Mouse (Mus musculus) megakaryocyte-erythroid progenitor cell, adult 5 weeks (primary cell): ENCODE results near the gene Olfr1231. TPM values are rescaled to one million over a fixed set of nuclear protein-coding genes. Genes with fewer than 3 reads are reported as not detected.

Source experiments
- polyA plus RNA-seq: library from polyadenylated mRNA; stranded (reverse); fragments of >175 nt; gene quantifications from 2 replicates; pipeline ENCODE4 v1.2.3, GENCODE M21; 2012

The Olfr1231 gene
- not detected in 2 replicates for polyA plus RNA-seq

GRCm38 (mm10) chr2:89306974-89307373 lies at the start of gene Olfr1231:
Gene Olfr1231 (minus strand): TSS chr2:89307074.

GRCm38 (mm10) chr2:89342298-89342697 lies 35.4 kb upstream of the Olfr1231 start, which contains the start of gene Olfr1233:
Gene Olfr1233 (minus strand): TSS chr2:89342398.

GRCm38 (mm10) chr2:89329575-89329974 lies 22.7 kb upstream of the Olfr1231 start, which contains the start of gene Olfr1232:
Gene Olfr1232 (minus strand): TSS chr2:89329675.

GRCm38 (mm10) chr2:89297168-89297567 lies 9.7 kb downstream of the Olfr1231 start, which contains the start of gene Olfr1230:
Gene Olfr1230 (minus strand): TSS chr2:89297268.

GRCm38 (mm10) chr2:89287914-89288313 lies 19.0 kb downstream of the Olfr1231 start, which contains the start of gene Olfr1229:
Gene Olfr1229 (minus strand): TSS chr2:89288014.

GRCm38 (mm10) chr2:89253962-89254361 lies 52.9 kb downstream of the Olfr1231 start, which contains the start of gene Olfr1228:
Gene Olfr1228 (minus strand): TSS chr2:89254062.

Other genes starting within 250 kb of the Olfr1231 start
- gene Olfr1218, start 245.9 kb downstream of the Olfr1231 start, polyA plus RNA-seq = not detected in 2 replicates
- gene Olfr1219, start 223.6 kb downstream of the Olfr1231 start, polyA plus RNA-seq = 0.02 TPM in 1 of 2 replicates, not detected in the other
- gene Olfr1220, start 200.2 kb downstream of the Olfr1231 start, polyA plus RNA-seq = not detected in 2 replicates
- 0.19 TPM in 1 of 2 replicates, not detected in the other for gene Olfr1221, start 189.8 kb downstream of the Olfr1231 start, polyA plus RNA-seq
- gene Olfr1222, start 174.0 kb downstream of the Olfr1231 start, polyA plus RNA-seq = not detected in 2 replicates
- gene Olfr1223, start 155.5 kb downstream of the Olfr1231 start, polyA plus RNA-seq = not detected in 2 replicates
- not detected in 2 replicates for gene Olfr1224-ps1, start 143.0 kb downstream of the Olfr1231 start, polyA plus RNA-seq
- not detected in 2 replicates for gene Olfr1225, start 132.4 kb downstream of the Olfr1231 start, polyA plus RNA-seq
- gene Olfr1226, start 107.0 kb downstream of the Olfr1231 start, polyA plus RNA-seq = not detected in 2 replicates
- gene Olfr1228, start 53.0 kb downstream of the Olfr1231 start, polyA plus RNA-seq = not detected in 2 replicates
- gene Olfr1229, start 19.1 kb downstream of the Olfr1231 start, polyA plus RNA-seq = not detected in 2 replicates
- not detected in 2 replicates for gene Olfr1230, start 9.8 kb downstream of the Olfr1231 start, polyA plus RNA-seq
- not detected in 2 replicates for gene Olfr1232, start 22.6 kb upstream of the Olfr1231 start, polyA plus RNA-seq
- gene Olfr1233, start 35.3 kb upstream of the Olfr1231 start, polyA plus RNA-seq = not detected in 2 replicates
- gene Olfr1234, start 57.8 kb upstream of the Olfr1231 start, polyA plus RNA-seq = not detected in 2 replicates
- not detected in 2 replicates for gene Olfr1238, start 102.6 kb upstream of the Olfr1231 start, polyA plus RNA-seq
- not detected in 2 replicates for gene Olfr1239, start 113.3 kb upstream of the Olfr1231 start, polyA plus RNA-seq
- gene Olfr1240, start 135.9 kb upstream of the Olfr1231 start, polyA plus RNA-seq = not detected in 2 replicates
- gene Olfr1241, start 180.1 kb upstream of the Olfr1231 start, polyA plus RNA-seq = not detected in 2 replicates
- not detected in 2 replicates for gene Olfr1242, start 191.3 kb upstream of the Olfr1231 start, polyA plus RNA-seq
- not detected in 2 replicates for gene Olfr1243, start 224.4 kb upstream of the Olfr1231 start, polyA plus RNA-seq